Mouse (Mus musculus): ENCODE data around the gene Klhl18.

Gene Klhl18

GRCm38 (mm10) chr9:110476124-110477091 is at the start of gene Klhl18, which contains the start of gene Kif9:
TSS of gene Klhl18 (minus strand) at chr9:110476694.
TSS of gene Kif9 (plus strand) at chr9:110476958.
- DNase-seq: peak; percentile 99

GRCm38 (mm10) chr9:110525737-110526136 is 49.2 kb upstream of the Klhl18 start:
- no peak for DNase-seq

DNA sequence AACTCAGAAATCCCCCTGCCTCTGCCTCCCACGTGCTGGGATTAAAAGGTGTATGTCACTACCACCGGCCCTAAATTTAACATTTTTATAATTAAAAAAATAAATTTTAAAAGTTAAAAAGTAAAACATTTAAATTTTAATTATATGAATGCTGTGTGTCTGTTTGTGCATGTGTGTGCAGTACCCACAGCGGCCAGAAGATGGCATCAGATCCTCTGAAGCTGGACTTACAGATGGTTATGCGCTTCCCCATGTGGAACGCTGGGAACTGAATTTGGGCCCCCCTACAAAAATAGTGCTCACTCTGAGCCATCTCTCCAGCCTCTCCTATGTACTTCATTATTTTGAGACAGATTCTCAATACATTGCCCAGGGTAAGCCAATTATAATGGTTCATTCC is 14.4 kb upstream of the Klhl18 start:
- DNase-seq: no peak

DNA sequence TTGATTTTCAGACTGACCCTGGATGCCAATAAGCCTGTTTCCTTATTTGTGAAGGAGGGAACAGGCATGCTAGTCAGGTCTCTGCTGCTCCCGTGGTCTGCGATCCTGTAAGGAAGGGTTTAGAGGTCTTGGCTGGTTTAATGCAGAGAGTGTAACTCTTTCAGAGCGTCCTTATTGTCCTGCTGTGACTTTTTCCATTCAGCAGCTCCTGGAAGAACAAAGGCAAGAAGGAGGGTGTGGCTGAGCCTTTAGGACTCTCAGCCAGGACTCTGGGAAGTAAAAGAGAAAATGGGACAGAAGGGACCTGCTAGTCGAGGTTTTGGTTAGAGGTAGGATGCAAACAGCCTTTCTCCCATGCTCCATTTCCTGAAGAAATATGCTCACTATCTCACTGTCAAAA is 12.3 kb upstream of the Klhl18 start:
- no peak for DNase-seq

DNA sequence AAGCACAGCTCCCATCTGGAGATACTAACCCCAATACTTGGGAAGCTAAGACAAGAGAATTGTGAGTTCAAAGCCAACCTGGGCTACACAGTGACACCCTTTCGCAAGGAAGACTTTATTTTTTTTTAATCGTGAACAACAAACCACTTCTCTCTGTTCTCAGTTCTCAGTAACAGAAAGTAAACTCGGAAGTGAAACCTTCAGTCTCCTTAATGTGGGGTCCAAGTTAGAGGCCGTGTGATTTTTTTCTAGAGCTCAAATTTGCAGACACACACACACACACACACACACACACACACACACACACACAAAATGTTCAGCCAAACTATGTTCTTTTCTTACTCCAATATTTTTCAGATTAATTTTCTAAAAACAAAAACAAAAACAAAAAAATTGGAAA is 2.1 kb upstream of the Klhl18 start:
- no peak for DNase-seq

DNA sequence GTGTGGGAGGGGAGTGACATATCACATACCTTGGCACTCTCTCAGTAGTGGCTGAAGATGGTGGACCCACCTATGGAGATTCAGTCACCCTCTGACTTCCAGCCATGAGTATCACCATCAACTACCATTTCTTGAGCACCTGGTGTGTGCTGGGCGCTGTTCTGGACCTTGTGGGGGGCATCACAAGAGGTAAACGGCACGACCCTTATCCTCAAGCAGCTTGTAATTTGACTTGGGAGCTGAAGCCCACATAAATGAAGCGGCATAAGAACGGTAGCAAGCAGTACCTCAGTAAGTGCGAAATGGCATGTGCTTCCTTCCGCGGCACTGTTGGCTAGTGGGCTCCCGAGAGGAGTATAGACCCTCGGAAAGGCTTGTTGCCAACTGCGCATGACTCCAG is 1.5 kb upstream of the Klhl18 start:
- DNase-seq: no peak

DNA sequence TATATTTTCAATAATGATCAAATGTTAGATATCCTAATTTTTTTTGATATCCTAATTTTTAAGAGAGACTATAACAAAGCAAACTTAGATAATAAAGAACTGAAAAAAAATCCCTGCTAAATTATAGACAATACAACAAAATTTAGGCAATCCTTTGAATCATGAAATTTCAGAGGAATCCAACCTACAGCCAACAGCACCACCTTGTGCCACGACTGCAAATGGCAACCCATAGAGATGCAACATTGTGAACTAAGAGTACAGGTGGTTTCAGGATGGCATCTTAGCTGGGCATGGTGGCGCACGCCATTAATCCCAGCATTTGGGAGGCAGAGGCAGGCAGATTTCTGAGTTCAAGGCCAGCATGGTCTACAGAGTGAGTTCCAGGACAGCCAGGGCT is 10.3 kb downstream of the Klhl18 start:
- no peak for DNase-seq

DNA sequence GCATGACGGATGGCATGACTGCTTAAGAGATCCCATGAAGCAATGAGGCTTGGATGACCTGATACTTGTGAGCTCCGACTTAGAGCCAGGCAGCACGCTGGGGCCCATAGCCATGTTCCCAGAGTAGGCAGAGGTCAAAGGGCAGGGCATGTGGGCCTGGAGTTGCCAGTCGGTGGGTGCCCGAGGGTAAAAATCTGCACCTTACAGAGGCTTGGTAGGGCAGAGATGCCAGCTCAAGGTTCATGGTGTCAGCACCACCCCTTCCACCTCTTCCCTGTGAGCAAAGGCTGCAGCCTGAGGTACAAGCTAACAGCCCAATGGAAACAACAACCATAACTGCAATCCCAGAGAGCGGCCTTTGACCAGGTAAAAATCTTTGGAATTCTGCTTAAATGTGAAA is 11.2 kb downstream of the Klhl18 start:
- DNase-seq: no peak

- no peak for DNase-seq
Measured at GRCm38 (mm10) chr9:110463983-110464591, 12.4 kb downstream of the Klhl18 start.

- no peak for DNase-seq
Measured at GRCm38 (mm10) chr9:110462321-110462720, 14.2 kb downstream of the Klhl18 start.

DNA sequence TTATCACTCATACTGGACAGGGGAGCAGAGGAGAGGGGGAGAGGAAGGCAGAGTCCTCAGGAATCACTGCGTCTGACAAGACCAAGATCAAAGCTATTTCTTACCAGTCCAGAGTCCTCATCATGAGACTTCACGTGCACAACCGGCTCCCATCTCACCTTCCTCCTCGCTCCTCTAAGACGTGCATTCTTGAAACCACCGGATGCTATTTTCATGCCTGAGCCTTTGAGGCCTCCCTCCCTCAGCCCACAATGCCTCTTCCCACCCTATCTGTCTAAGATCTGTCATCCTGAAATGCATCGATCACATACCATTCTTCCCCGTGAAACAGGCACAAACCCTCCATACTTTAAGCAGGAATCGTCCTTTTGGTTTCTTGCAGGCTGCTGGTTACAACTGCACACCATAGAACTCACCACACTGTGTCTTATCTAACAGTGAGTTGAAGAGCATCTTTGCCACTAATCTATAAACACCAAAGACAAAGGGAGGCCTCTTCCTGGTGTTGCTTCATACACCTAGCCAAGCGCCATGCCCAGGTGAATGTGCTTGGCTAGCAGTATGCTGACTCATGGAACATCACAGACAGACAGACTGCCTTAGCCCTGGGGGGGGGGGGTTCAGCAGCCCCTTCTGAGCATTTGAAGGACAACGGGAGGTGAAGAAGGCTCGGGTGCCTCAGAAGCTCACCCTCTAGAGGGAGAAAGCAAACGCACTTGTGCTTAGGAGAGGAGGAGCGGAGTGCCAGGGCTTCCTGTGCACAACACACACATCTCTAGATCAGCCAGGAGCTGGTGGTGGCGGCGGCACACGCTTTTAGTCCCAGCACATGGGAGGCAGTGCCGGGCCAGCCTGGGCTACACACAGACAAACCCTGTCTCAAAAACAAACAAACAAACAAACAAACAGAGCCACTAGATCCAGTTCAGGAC is 15.3 kb downstream of the Klhl18 start:
- no peak for DNase-seq

DNA sequence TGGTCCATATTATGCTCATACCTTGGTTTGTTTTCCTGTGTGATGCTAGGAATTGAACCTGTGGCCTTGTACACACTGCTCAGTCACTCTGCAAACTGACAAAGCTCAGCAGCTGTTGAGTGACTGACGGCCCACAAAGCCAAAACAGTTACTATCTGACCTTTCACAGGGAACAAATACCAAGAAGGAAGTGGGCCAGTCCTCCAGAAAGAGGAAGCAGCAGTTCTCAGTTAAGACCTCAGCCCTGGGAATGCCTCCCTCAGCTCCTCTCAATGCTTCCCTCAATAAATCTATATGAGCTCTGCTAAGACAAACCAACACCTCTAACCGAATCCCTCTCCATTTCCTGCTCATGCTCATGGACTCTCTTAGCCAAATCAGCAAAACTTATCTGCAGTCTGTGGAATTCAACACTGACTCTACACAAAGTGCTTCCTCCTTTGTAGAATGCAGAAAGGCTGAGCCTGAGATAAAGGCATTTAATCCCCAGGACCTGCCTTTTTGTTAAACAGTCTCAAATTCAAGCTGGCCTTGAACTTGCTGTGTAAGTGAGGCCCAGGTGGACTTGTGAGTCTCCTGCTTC is 17.3 kb downstream of the Klhl18 start:
- no peak for DNase-seq

- no peak for DNase-seq
Measured at GRCm38 (mm10) chr9:110457926-110458325, 18.6 kb downstream of the Klhl18 start.

- no peak for DNase-seq
Measured at GRCm38 (mm10) chr9:110452523-110452922, 24.0 kb downstream of the Klhl18 start.

DNA sequence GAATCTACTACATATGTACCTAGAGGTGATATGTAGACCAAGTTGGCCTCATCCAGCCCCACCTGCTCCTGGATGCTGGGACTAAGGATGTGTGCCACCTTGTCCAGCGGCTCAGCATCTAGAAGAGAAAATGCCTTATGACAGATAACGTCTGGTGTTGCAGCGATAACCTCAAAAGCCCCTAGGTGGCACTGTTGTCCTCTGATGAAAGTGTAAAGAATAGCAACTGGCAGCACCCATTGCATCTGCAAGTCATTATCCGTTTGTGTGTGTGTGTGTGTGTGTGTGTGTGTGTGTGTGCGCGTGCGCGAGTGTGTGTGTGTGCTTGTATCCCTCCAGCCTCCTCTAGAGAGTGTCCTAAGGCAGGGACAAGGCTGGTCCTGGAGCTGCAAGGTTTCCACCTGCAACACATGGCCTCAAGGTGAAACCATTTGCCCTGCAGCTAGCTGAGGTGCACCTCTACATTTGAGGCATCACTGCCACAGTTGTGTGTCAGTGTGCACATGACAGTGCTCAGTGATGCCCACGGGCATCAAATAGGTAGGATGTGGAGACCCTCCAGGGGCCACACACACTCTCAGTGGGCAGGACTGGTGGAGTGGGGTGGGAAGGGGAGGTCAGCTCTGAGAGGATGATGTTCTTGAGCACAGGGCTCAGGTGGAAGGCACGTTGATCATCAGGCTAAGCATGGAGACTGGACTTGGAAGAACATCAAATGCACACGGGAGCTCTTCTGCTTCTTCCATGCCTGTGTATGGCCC is 27.5 kb downstream of the Klhl18 start:
- DNase-seq: peak; percentile 69 to 77

- DNase-seq: no peak
Measured at GRCm38 (mm10) chr9:110448356-110448755, 28.1 kb downstream of the Klhl18 start.

GRCm38 (mm10) chr9:110440559-110440958 is 35.9 kb downstream of the Klhl18 start:
- no peak for DNase-seq

DNA sequence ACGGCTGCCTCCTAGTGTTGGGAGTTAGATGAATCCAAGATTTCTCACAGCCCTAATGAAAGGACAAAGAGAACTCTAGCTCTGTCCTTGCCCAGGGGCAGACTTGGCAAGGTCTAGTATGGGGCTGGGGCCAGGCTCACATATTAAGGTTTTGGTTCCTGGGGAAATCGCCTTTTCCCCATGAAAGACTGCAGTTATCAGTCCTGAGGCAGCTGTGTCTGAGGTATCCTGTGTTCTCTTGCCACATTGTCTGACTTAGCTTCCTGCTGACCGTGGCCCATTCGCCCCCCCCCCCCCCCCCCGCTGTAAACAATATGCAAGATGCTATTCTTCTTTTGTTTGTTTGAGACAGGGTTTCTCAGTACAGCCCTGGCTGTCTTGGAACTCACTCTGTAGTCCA is 36.4 kb downstream of the Klhl18 start:
- DNase-seq: no peak

GRCm38 (mm10) chr9:110436041-110436440 is 40.5 kb downstream of the Klhl18 start:
- DNase-seq: no peak

GRCm38 (mm10) chr9:110433045-110433444 is 43.4 kb downstream of the Klhl18 start:
- DNase-seq: no peak

DNA sequence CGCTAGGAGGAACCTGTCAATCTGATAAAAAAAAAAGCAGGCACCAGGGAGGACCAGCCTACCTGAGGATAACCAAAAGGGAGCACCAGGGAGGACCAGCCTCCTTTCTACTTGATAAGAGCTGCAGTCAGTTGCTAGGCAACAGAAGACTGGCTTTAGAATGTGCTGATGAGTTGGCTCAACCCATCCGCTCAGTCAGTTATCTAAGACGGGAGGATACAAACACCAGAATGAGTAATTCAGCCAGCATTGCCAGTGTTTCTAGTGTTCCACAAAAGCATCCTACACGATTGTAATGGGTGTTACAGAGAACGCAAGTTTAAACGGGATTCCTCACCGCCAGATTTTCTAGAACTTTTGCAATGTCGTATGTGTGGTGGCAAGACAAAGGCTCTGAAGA is 45.3 kb downstream of the Klhl18 start:
- no peak for DNase-seq

Measured in cerebellum, postnatal 36 days (tissue).